Mouse (Mus musculus) right cerebral cortex, postnatal 36 days (tissue): ENCODE measurements at regions not wholly inside any gene's neighbourhood (a gene's known extent, or its start where the extent isn't known, plus 50 kb on each side); places are given as distances from the start of the nearest gene placed in this dataset.

Experiments
- DNase-seq, 2 experiments: peaks; one replicate each; pipeline ENCODE4 v3.0.0; 2022; ENCODE audit warnings: low spot score in 2 of 2, mixed read lengths in 1 of 2

GRCm38 (mm10) chr19:27564086-27564485 lies 134.5 kb upstream of the Pum3 start:
- DNase-seq, result no peak

- no peak for DNase-seq
These were observed 134.0 kb upstream of the Pum3 start for GRCm38 (mm10) chr19:27563592-27563991.

GRCm38 (mm10) chr19:27558199-27558598 lies 128.6 kb upstream of the Pum3 start:
- DNase-seq, result peak; percentile 45 to 55

- DNase-seq, result no peak
These were observed 127.1 kb upstream of the Pum3 start for GRCm38 (mm10) chr19:27556697-27557096.

GRCm38 (mm10) chr19:27554841-27555240 lies 125.2 kb upstream of the Pum3 start:
- DNase-seq, result peak; percentile 66 to 67

- DNase-seq, result no peak
These were observed 123.6 kb upstream of the Pum3 start for GRCm38 (mm10) chr19:27553266-27553665.

- no peak for DNase-seq
These were observed 108.1 kb upstream of the Pum3 start for GRCm38 (mm10) chr19:27537746-27538145.

GRCm38 (mm10) chr19:27537066-27537465 lies 107.4 kb upstream of the Pum3 start:
- DNase-seq, result no peak

- no peak for DNase-seq
These were observed 98.4 kb upstream of the Pum3 start for GRCm38 (mm10) chr19:27527940-27528558.

GRCm38 (mm10) chr19:27519326-27520061 lies 89.9 kb upstream of the Pum3 start:
- DNase-seq, result no peak

- no peak for DNase-seq
These were observed 84.6 kb upstream of the Pum3 start for GRCm38 (mm10) chr19:27514267-27514666.

GRCm38 (mm10) chr19:27513535-27513934 lies 83.9 kb upstream of the Pum3 start:
- no peak for DNase-seq

GRCm38 (mm10) chr19:27511340-27511739 lies 81.7 kb upstream of the Pum3 start:
- no peak for DNase-seq

GRCm38 (mm10) chr19:27509956-27510639 lies 80.5 kb upstream of the Pum3 start:
- DNase-seq, result peak; percentile 48 to 51

GRCm38 (mm10) chr19:27498278-27498677 lies 68.7 kb upstream of the Pum3 start:
- no peak for DNase-seq

- peak; percentile 6 to 12 for DNase-seq
These were observed 62.8 kb upstream of the Pum3 start for GRCm38 (mm10) chr19:27492468-27492867.

- DNase-seq, result no peak
These were observed 62.2 kb upstream of the Pum3 start for GRCm38 (mm10) chr19:27491873-27492272.

- no peak for DNase-seq
These were observed 59.4 kb upstream of the Pum3 start for GRCm38 (mm10) chr19:27489053-27489452.
